Mouse (Mus musculus) urinary bladder, postnatal 36 days (tissue): ENCODE results near the gene Gm45208.
"Not testable (repeated sequence)": the region's sequence is repeated elsewhere in the genome, so short reads cannot be mapped to it uniquely, and the experiment has no call there.

Experiments
- DNase-seq, 2 experiments: peaks; one replicate each; pipeline ENCODE4 v3.0.0; 2022; ENCODE audit warnings: low spot score in 2 of 2, mixed read lengths in 1 of 2

Gm45208 gene

DNA sequence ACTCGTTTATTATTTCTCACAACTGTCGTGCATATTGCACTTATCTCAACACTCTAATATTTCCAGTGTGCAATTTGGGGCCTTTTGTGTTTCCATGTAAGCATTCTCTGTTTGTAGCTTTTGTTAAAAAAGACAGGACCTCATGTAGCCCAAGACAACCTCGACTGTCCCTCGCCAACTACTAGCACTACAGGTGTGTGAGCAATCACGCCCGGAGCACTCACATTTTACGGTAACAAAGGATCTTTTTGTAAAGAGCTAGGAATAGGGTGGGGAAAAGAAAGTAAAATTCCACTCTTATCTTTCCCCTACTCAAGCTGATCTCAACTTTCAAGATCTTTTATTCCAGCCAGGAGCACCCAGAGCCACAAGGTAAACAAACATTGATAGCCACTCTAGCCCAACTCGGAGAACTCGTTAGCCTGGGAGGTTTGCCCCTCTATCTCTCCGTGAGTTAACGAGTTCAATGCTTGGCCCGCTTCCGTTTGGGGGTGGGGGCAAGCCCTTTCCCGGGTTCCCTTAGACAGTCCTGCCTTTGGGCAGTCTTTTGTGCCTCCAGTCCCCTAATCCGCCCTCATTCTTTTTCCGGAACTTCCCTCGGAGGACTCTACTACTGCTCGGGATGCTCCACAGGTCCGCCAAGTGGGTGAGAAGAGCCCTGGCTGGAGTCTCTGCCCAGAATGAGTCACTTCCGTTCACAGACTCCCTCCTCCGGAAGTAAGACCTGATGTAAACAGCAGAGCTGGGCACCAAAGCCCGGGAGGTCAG is at the start of gene Gm45208:
Gene Gm45208, plus strand, starts transcription at position 732 of the 768 bp plus-strand sequence.
- peak; percentile 66 for DNase-seq

DNA sequence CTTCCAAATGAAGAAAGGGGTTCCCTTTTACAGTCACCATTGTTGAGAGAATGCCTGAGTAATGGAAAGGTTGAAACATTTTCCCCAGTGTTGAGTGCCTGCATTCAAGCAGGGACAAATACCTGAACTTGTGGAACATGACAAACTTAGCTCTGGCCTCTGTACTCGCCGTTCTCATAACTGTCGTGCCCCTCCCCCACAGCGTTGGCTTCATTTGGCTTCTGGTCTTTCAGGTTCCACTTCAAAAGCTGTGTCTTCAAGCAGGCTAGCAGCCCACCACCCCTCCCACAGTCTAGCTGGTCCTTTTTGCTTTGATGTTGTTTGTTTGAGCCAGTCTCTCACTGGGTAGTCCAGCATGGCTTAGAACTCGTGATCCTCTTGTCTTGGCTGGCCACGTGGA is 49.3 kb upstream of the Gm45208 start:
- DNase-seq, result no peak

DNA sequence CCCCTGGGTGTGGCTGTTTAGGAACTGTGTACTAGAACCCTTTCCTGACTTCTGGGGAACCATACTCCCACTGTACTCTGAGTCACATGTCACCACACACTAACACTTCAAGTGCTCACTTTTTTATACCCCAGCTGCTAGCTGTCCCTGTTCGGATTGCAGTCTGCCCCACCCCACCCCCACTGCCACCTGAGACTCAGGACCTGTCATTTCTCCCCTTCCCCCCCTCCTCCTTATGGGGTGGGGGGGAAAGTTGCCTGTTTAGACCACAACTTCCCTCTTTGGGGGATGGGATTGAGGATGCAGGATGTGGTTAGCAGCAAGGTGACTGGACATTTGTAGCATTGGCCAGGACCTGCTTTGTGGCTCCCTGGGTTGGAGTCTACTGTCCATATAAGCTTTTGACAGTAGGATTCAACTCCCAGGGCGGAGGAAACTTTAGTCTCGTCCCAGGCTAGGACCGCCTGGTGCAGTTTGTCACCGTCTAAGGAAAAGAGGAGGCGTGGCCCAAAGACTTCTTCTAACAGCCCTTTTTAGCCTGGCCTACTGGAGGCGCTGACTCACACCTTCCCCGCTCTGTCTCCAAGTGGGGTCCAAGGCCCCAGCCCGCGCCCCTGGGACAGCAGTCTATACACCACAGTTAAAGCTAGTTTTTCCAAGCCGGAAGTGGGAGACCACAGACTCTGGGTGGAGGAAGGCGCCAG is 48.3 kb upstream of the Gm45208 start:
- DNase-seq, result peak; percentile 23 to 30

DNA sequence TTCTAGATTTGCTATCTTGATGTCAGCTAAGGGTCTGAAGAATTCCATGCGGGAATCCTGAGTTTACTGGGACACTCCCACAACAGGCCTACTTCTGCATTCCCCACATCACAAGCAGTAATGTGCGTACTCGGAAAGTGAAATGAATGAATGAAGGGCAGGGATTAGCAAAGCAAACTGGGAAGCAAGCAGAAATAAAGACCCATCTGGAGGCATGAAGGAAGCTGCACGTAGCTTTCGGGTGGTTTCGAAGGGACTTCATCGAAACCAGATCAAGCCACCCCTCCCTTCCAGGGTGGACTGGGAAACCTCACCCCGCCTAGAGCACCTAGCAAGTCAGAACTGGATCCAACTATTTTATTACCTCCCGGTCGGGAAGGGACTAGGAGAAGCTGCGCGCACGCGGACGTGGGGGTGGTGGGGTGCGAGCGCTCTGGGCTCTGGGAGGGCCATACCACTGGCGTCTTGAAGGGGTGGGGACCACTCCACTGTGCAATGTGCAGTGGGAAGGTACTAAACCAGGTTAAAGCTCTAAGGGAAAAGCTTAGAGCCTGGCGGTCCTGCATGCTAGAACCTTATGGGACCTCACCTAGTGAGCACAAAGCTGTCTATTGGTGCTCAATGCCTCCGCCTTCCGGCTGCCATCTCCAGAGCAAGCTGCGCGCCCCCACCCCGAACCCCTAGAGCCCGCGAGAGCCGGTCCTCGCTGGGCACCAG is 47.6 kb upstream of the Gm45208 start:
- peak in 1 of 2 experiments; percentile 34 for DNase-seq

DNA sequence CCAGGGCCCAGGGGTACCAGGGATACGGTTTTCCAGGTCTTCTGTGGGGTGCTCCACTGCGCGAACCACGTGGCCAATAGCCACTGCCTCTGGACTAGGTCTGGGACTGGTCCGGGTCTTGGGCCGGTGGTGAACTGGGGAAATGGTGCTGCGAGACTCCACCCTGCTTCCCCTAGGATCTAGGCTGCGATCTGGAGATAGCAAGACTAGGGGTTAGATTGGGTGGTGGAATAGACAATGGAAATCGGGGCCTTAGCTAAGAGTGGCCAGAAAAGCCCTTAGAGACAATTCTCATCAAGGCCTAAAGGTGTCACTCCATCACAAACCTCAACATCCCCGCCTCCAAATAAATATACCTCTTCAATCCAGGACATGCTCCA is 47.1 kb upstream of the Gm45208 start:
- no peak for DNase-seq

DNA sequence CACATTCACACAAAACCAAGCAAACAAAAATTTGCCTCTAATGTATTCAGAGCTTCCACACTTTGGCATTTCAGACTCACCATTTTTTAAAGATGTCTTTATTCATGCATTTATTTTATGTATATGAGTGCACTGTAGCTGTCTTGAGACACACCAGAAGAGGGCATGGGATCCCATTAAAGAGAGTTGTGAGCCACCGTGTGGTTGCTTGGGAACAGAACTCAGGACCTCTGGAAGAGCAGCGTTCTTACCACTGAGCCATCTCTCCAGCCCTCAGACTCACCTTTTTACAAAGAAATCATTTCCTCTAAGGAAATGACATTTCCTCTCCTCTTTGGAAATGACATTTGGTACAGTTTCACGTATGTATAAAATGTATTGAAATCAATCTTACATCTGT is 43.1 kb upstream of the Gm45208 start:
- DNase-seq, result no peak

DNA sequence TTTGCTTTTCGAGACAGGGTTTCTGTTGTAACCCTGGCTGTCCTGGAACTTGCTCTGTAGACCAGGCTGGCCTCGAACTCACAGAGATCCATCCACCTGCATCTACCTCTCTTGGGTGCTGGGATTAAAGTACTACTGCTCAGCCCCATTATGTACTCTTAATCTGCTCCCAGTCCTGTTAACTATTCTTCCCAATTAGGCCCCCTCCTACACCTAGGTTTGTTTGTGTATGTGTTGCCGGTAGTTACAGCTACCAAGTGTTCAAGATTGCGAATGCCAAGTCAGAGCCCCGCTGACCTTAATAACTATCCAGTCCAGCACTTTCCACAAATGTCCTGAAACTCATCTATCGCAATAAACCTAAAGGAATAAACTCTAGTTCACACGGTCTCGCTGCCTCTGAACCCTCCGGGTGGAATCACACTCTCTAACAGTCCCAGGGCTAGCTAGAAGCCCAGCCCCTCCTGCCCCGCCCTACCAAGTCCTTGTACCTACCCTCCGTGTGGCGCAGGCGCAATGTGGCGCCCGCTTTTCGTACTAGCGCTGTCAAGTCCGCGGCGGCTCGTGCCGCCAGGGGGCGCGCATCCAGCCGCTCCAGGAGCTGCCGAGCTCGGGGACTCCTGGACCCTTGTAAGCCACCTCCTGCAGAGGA is 42.5 kb upstream of the Gm45208 start:
- DNase-seq, result peak; percentile 71 to 88

DNA sequence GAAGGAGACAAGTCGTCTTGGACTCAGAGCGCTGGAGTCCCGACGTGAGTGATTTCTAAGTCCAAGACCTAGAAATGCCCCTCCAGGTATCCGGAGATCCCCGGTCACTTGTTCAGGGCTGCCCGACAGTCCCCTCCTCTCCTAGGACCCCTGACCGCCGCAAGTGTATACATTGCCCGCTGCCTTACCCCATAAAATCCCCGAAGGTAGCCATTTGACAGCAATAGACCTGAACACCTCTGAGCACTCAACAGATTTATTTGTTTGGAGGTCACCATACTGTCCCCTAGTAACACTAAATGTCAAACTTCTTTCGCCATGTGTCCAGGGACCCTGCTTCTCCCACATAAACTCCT is 42.0 kb upstream of the Gm45208 start:
- no peak for DNase-seq

DNA sequence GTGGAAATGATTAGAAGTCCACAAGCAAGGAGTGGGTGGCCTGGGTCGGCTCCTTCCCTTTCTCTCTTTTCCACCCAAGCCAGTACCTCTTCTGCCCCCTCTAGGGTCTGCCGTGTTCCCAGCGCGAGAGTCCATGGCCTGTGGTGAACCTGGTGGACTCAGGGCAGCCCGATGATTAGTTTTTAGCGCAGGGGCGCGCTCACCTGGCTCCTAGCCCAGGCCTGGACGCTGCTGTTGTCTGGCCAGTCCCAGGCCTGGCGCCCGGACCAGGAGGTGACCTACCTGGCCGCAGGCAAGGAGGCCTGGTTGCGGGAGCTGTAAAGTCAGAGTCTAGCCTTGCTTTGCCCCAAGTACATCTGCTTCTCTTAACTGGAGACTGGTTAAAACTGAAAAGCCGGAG is 41.2 kb upstream of the Gm45208 start, which contains the start of gene Magix:
Gene Magix, minus strand, starts transcription at position 388 of the 400 bp plus-strand sequence.
- DNase-seq, result no peak

DNA sequence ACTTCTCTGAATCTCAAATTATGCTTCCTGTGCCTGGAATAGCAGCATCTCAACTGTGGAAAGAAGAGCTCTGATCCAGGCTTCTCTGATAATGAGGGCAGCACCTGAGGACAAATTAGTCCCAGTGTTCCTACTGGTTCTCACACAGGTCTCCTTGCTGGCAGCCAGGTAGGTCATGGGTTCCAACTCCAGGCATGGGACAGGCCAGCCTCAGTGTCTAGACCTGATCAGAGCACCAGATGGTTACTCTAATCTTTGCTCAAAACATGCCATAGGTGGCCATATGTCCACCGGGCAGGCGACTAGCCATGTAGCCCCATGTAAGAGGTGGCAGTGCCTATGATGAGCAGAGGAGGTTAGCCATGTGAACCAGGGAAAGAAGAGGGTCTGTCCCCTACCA is 33.7 kb upstream of the Gm45208 start:
- no peak for DNase-seq

DNA sequence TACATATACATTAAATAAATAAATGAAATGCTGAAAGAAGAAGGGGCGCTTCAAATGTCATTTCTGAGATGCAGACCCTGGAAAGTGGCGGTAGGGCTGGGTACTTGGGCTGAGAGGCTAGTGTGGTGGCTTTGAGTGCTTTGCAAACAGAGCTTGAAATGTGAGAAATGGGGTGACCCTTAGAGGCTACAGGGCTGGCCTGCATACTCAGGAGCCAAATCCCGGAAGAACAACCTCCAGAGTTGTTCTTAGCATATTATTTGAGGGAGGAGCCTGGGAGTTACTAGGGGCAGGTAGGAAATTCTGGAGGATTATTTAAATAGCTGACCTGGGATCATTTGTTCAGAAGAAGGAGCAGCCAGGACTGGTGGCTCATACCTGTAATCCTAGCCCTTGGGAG is 31.6 kb upstream of the Gm45208 start:
- no peak for DNase-seq

DNA sequence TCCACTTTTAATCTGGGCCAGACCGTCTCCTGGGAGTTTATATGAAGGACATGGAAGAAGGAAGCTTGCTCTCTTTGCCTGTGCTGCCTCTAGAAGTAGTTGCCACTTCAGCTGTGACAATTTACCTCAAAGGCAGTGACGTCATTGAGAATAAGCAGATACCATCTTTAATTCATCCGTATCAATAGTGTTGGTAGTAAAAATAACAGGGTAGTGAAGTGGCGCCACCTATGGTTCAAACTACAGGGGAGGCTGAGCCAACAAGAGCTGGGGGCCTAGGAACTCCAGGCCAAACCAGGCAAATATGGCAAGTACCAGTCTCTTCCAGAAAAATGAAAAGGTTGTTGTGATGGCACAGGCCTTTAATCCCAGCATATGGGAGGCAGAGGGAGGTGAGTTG is 29.2 kb upstream of the Gm45208 start:
- DNase-seq, result no peak

DNA sequence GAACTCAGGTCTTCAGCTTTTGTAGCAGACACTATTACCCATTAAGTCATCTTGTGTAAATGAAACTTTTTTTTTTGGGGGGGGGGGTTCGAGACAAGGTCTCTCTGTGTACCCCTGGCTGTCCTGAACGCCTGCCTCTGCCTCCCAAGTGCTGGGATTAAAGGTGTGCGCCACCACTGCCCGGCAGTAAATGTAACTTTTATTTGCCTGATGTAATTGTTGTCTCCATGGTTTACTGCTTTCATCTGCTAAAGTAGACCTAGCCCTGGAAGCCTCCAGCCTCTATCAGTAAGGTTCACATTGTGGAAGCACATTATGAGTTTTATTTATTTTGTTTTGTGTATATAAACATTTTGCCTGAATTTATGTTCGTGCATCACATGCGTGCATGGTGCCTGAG is 25.5 kb upstream of the Gm45208 start:
- no peak for DNase-seq

DNA sequence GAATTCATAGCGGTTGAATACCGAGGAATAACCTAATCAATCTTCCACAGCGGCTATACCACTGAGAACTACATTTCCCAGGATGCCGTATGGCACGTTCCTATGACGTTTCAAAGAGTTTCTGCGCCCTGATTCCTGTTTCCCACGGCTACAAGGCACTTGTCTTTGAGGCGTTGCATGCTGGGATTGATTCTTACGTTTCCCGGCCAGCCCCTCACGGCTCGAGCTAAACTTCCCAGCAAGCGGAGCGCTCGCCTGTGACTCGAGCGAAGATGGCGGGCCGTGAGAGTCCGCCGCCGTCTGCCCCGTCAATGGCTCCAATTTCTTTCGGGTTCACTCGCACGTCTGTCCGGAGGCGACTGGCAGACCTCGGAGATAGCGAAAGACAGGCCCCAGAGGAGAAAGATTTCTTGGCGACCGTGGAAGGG is 25.1 kb upstream of the Gm45208 start, which contains the start of gene Gpkow:
Gene Gpkow, plus strand, starts transcription at position 178 of the 428 bp plus-strand sequence.
- DNase-seq, result peak; percentile 53 to 80

DNA sequence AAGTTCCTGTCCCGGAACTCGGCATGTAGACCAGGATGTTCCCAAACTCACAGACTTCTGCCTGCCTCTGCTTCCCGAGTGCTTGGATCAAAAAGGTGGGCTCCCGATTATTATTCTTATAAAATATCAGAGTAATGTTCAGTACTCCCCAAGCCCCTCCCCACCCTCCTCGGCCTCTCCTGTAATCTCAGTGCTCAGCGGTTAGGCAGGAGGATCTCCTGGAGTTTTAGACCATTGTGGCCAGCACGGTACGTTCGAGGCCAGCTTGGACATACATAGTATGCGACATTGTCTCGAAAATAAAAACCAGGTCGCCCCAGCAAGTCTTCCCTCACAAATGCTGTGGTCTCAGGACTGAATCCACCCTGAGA is 8.3 kb upstream of the Gm45208 start:
- DNase-seq, result not testable (repeated sequence)

DNA sequence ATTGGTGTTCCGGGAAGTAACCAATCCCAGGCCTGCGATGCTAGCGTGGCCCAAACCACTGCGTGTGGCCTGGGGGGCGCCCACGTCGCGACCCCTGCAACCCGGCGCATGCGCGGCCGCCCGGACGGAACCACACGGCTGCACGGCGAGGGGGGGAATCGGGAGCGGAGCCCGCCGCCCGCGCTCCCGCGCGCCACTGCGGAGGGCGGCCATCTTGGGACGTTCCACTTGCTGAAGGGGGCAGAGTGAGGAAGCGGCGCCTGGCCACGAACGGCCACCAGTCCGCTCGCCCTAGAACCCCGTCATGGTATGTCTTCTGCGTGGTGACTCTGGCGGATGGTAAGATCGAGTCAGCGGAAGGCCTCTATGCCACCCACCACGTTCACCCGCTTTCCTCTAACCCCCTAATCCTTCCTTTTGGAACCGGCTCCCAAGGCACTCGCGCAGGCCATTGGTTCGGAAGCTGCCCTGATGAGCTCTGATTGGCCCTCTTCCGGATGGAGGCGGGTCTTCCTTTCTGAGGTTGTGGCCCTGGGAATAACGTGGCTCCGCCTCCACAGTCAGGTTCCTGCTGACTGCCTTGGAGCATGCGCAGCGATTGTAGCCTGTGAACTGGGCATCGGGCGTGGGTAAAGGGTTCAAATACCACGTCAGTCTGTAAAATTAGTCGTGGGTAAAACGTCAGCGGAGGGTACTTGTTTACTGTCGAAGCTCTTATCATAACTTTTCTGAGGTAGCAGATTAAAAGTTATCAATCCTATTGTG is 7.7 kb upstream of the Gm45208 start, which contains the start of gene Wdr45:
Gene Wdr45, plus strand, starts transcription at position 199 of the 765 bp plus-strand sequence.
- DNase-seq, result peak; percentile 82 to 90

DNA sequence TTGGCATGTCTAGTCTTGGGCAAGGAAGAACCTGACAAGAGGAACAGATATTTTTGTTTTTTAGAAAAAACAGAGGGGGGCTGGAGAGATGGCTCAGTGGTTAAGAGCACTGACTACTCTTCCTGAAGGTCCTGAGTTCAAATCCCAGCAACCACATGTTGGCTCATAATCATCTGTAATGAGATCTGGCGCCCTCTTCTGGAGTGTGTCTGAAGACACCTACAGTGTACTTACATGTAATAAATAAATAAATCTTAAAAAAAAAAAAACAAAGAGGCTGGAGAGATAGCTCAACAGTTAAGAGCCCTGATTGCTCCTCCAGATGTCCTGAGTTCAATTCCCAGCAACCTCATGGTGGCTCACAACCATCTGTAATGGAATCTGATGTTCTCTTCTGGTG is 6.0 kb upstream of the Gm45208 start:
- DNase-seq, result not testable (repeated sequence)

DNA sequence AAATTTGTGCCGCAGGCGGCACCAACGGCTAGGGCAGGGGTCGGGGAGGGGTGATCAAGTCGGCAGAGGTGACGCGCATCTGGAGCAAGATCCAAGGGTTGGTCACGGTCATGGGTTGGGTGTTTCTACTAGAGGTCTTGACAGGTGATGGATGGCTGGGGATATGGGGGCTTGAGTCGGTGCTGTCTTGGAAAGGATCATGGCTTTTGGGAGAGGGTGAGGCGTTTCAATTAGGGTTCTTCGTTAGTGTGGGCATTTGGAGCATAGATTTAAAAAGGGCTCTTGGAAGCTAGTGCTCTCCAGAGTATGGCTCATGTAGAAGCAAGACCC is 202 bp downstream of the Gm45208 start:
- no peak for DNase-seq

DNA sequence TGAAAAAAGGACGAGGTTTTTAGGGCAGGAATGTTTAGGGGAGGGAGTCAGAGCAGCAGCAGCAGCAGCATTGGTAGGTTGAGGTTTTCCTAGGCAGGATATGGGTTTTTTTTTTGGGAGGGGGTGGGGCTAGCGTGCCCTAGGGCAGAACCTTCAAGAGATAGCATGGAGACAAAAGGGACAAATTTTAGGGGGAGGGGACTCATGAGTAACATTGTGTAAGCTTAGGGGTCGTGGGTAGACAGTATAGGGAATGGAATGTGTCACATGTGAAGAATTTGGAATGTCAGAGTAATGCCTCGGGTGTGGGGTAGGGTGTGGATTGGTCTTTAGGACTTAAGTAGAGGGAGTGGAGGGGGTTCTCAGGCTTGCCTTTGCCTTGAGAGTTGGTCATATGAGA is 646 bp downstream of the Gm45208 start:
- no peak for DNase-seq

DNA sequence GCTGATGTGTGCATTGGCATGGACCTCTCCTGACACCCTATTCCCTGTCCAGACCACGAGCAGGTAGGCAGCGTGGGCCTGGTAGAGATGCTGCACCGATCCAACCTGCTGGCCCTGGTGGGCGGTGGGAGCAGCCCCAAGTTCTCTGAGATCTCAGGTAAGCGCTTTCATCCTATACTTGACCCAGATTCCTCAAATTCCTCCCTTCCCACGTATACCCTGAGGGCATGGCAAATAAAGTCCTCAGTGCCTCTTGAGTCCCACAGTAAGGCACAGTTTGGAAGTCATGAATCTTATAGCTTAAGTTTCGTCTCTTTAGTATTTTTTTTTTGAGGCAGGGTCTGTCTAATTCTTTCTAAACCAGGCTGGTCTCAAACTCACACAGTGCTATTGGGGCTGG is 2.1 kb downstream of the Gm45208 start:
- no peak for DNase-seq

DNA sequence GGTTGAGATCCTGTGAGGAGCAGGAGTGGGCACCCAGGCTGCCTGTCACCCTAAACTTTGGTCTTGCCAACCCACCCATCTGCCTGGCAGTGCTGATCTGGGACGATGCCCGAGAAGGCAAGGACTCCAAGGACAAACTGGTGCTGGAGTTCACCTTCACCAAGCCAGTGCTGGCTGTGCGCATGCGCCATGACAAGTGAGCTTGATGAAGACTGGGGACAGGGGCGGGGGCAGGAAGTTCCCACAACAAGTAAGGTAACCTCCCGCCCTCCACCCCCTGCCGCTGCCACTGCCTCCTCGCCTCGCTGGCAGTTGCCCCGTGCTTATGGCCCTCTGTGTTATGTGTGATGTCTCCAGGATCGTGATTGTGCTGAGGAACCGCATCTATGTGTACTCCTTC is 3.8 kb downstream of the Gm45208 start:
- no peak for DNase-seq
